Mouse (Mus musculus): ENCODE results near the gene Tshz2. TPM values are rescaled to one million over a fixed set of nuclear protein-coding genes. Genes with fewer than 3 reads are reported as not detected.

Gene Tshz2
- polyA plus RNA-seq, 1 experiment from 2014 or later: 7.6 TPM

DNA sequence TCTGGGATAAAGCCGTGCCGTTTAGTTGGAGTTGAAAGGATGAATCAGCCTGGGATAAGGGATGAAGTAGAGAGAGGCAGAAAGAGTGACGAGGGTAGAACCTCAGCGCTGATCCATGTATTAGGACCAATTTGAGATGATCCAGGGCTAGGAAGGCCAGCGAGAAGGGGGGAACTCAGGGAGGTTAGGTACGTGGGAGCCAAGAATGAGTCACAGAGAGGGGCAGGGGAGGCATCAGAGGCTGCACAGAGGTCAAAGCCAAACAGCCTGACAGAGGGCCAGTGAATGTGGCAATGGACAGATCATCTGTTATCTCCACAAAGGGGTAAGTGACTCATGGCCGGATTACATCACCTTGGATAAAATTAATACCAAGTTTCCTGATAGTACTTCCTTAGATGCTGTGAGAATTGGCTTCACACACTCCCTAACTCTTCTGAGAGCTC, 97.8 kb downstream of the Tshz2 start:
- Histone ChIP-seq H3K4me3 (no peak overlapping the region), H3K27me3 (ENCODE audit: low read depth, poor library complexity, severe bottlenecking) (no peaks in the 10 kb centered on the region), H3K36me3 (no peaks in the 10 kb centered on the region), H3K27ac (no peak overlapping the region), H3K9me3 (replicated peaks) (no peaks in the 10 kb centered on the region), H3K4me1 (peaks cover 29% of the 10 kb centered on the region)
- no peak for DNase-seq (ENCODE audit: low spot score)
- WGBS: 76% methylated on average over 7 of the region's 7 CpGs

DNA sequence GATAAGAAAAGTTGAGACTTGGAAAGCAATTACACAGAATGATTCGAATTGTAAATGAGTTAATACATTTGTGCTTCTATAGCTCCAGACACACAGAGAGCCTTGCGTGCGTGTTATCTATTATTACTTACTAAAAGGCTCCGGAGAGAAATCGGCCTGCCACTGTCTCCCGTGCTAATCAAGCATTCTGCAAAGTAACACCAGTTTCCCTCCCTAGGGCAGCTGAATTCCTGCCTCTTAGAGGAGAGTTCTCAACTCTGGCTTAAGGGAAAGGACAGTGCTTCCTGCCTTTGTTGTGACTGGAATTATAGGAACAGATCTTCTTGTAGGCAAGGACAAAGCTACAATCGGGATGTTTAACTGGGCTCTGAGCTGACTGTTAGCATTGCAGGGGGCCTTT, 101.2 kb downstream of the Tshz2 start:
- peaks cover 24% of the 10 kb centered on the region for H3K4me1 ChIP-seq
- DNase-seq (ENCODE audit: low spot score): no peak
- H3K9me3 ChIP-seq (replicated peaks): no peaks in the 10 kb centered on the region
- H3K4me3 ChIP-seq: no peak overlapping the region
- H3K36me3 ChIP-seq: no peaks in the 10 kb centered on the region
- WGBS: 84% methylated on average over 7 of the region's 7 CpGs
- no peaks in the 10 kb centered on the region for H3K27me3 ChIP-seq (ENCODE audit: low read depth, poor library complexity, severe bottlenecking)
- H3K27ac ChIP-seq: 0 out of 2 replicates have a peak overlapping the region, but pooled peaks have one; percentile 5

DNA sequence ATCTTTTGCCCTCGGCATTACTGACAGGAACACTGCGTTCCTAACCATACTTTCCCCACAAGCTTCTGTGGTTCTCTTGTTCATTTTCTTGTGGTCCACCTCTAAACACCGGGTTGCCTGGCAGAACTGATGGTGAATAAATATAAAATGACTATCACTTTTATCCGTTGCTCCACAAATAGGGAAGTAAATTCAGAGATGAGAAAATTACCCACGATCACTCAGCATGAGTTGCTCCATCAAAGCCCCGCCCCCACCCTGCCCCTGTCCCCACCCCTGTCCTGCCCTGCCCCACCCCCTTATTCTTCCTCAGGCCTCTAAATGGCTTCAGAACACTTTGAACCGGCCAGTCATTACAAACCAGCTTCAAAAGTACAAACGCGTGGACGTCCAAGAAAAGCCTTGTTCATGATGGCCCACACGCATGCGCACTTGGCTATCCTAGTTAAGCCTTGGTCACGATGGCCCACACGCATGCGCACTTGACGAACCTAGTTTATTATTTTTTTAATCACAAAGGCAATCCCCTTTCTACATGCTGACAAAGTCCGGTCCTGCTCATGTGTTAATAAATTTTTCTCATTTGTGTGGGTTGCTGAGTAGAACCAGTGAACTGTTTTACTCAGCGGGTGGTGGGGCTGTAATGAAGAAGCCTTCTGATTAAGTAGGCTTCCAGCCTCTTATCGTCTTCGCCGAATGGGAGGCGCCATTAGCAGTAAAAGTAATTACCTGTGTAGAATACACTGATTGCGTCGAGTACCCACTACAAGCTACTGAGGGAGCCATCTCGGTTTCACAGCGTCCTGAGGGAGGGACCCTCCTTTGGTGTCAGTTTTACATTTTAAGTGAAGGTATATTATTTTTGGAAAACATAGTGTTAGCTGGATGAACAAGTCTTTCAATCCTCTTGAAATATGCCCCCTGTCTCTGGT, 102.9 kb downstream of the Tshz2 start:
- Histone ChIP-seq H3K9me3 (replicated peaks) (no peaks in the 10 kb centered on the region), H3K4me1 (peaks cover 27% of the 10 kb centered on the region), H3K4me3 (no peak overlapping the region), H3K36me3 (no peaks in the 10 kb centered on the region), H3K27ac (no peak overlapping the region), H3K27me3 (ENCODE audit: low read depth, poor library complexity, severe bottlenecking) (no peaks in the 10 kb centered on the region)
- no peak for DNase-seq (ENCODE audit: low spot score)
- WGBS: 84% methylated on average over 26 of the region's 26 CpGs

DNA sequence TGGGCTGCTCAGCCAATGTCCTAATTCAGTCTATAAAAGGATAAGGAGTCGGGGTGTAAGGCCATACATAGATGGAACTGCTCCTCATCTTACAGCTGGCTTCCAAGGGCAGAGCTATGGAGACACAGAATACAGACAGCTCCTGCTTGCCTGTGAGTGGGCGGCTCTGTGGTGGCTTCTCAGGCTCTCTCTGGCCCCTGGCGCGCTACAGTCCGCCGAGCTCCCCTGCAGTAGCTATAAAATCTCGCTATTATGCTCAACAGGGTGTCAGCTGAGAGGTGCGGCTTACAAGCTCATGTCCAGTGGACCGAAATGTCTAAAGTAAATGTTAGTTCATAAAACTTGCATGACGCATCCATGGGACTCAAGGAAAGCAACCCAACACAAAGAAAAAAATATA, 108.2 kb downstream of the Tshz2 start:
- Histone ChIP-seq H3K4me3 (no peak overlapping the region), H3K4me1 (peaks cover 24% of the 10 kb centered on the region), H3K36me3 (no peaks in the 10 kb centered on the region), H3K27ac (no peak overlapping the region), H3K27me3 (ENCODE audit: low read depth, poor library complexity, severe bottlenecking) (no peaks in the 10 kb centered on the region), H3K9me3 (replicated peaks) (no peaks in the 10 kb centered on the region)
- 88% methylated on average over 10 of the region's 10 CpGs for WGBS
- DNase-seq (ENCODE audit: low spot score): no peak

DNA sequence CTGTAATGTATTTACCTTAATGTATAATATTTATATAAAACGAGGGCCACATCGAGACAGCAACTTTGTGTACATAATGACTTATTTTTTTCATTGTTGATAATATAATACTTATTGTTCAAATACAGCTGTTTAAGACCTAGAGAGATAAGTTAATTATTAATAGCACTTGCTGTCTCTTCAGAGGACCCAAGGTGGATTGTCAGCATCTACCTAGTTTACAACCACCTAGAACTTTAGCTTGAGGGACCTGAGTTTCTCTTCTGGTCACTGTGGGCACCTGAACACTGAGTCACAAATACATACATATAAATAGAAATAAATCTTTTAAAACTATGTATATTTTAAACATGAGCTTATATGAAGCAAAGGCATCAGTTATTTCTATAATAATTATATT, 110.0 kb downstream of the Tshz2 start:
- Histone ChIP-seq H3K27ac (no peak overlapping the region), H3K4me3 (no peak overlapping the region), H3K4me1 (peaks cover 33% of the 10 kb centered on the region), H3K36me3 (peaks cover 4% of the 10 kb centered on the region), H3K27me3 (ENCODE audit: low read depth, poor library complexity, severe bottlenecking) (no peaks in the 10 kb centered on the region), H3K9me3 (replicated peaks) (no peaks in the 10 kb centered on the region)
- WGBS: 92% methylated on average over 2 of the region's 2 CpGs
- no peak for DNase-seq (ENCODE audit: low spot score)

DNA sequence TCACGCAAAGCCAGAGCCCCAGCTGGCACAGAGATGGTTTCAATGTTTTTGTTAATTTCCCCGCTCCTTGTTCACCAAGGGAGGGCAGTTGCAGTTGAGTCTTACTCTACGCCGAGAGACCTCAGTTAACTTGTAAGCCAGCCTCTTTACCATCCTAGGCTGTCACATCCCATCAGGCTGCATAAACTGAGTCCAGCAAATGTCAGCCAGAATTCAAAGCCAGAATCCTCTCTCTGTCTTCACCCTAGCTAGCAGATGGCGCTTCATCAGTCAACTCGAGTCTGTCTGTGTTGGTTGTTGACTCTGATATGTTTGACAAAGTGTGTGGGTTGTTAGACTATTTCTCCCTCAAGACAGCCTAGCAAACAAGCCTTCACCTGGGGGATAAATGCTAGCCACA, 110.5 kb downstream of the Tshz2 start:
- H3K36me3 ChIP-seq: peaks cover 7% of the 10 kb centered on the region
- WGBS: 80% methylated on average over 6 of the region's 6 CpGs
- H3K9me3 ChIP-seq (replicated peaks): no peaks in the 10 kb centered on the region
- H3K27me3 ChIP-seq (ENCODE audit: low read depth, poor library complexity, severe bottlenecking): no peaks in the 10 kb centered on the region
- no peak for DNase-seq (ENCODE audit: low spot score)
- H3K27ac ChIP-seq: no peak overlapping the region; the same call in 1 of the 2 replicates
- H3K4me3 ChIP-seq: no peak overlapping the region
- peaks cover 33% of the 10 kb centered on the region for H3K4me1 ChIP-seq

DNA sequence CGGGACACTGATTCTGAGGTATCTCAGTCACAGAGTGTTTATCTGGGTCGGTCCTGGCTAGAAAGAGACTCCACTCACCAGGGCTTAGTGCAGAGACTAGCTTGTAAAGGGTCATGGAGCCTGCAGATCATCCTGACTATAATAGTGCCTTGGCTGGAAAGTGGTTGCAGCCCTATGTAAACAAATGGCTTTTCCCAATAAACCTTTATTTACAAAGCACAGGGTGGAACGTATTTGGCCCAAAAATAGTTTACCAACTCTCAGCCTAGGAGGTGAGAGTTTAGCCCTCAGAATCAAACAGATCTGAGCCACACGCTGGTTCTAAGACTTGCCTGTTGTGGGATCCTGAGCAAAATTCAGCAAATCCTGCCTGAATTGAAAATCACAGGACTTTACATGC, 111.1 kb downstream of the Tshz2 start:
- DNase-seq (ENCODE audit: low spot score): no peak
- Histone ChIP-seq H3K27ac (no peak overlapping the region), H3K36me3 (peaks cover 7% of the 10 kb centered on the region), H3K4me3 (no peak overlapping the region), H3K27me3 (ENCODE audit: low read depth, poor library complexity, severe bottlenecking) (no peaks in the 10 kb centered on the region), H3K4me1 (peaks cover 33% of the 10 kb centered on the region), H3K9me3 (replicated peaks) (no peaks in the 10 kb centered on the region)
- 58% methylated on average over 4 of the region's 4 CpGs for WGBS

DNA sequence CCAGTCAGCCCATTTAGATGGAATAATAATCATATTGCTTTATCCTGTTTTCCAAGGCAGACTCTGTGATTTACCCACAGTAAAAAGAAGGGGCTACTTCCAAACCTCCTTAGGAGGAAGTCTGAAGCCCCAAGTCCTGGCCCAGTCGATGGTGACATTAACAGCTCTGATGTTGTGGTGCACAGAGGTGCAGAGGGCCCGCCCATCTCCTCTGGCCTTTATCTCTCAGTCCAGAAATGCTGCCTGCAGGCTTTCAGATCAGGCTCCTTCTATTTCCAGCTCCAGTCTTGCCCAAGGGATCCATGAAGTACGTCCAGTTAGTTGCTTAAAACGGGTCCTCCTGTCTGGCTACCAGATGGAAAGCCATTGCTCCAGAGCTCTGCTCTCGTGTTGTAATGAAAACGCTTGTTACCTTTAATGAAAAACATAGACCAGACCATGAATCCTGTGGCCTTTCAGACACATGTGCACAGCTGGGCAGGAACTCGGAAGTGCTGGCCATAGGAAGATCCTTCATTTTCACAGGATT, 114.4 kb downstream of the Tshz2 start:
- DNase-seq (ENCODE audit: low spot score): no peak
- Histone ChIP-seq H3K4me3 (no peak overlapping the region), H3K27ac (peak overlapping the region; percentile 25; the same call in 1 of the 2 replicates), H3K9me3 (replicated peaks) (no peaks in the 10 kb centered on the region), H3K36me3 (peaks cover 7% of the 10 kb centered on the region), H3K27me3 (ENCODE audit: low read depth, poor library complexity, severe bottlenecking) (no peaks in the 10 kb centered on the region), H3K4me1 (peaks cover 49% of the 10 kb centered on the region)
- WGBS: 47% methylated on average over 7 of the region's 7 CpGs

DNA sequence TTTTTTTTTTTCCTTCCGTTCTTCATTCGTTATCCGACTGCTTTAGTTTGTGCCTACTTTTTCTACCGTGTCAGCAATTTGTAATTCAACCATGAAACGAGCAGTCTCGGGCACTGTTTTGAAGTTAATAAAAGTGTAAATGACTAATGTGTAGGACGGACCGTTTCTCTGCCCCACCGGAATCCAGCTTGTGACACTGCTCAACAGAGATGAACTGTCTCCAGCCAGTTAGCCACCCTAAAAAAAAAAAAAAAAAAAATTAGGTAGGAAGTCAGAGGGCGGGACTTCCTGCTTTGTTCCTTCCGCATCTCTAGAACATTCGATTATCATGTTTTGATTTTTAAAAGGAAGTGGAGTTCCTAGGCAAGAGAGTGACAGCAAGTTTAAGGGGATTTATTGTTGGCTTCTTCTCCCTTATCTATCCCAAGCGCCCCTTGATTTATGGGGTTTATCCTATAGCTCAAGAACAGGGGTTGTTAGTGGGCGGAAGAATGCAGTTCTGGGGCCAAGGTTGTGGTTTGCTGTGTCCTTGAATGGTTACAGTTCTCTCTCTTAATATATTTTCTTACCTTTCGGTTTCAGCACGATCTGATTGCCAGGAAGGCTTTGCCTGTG, 116.6 kb downstream of the Tshz2 start:
- WGBS: 77% methylated on average over 16 of the region's 16 CpGs
- Histone ChIP-seq H3K4me1 (peaks cover 52% of the 10 kb centered on the region), H3K36me3 (peaks cover 7% of the 10 kb centered on the region), H3K27ac (peak overlapping the region; percentile 72; the same call in 1 of the 2 replicates), H3K27me3 (ENCODE audit: low read depth, poor library complexity, severe bottlenecking) (no peaks in the 10 kb centered on the region), H3K9me3 (replicated peaks) (no peaks in the 10 kb centered on the region), H3K4me3 (no peak overlapping the region)
- DNase-seq (ENCODE audit: low spot score): no peak

DNA sequence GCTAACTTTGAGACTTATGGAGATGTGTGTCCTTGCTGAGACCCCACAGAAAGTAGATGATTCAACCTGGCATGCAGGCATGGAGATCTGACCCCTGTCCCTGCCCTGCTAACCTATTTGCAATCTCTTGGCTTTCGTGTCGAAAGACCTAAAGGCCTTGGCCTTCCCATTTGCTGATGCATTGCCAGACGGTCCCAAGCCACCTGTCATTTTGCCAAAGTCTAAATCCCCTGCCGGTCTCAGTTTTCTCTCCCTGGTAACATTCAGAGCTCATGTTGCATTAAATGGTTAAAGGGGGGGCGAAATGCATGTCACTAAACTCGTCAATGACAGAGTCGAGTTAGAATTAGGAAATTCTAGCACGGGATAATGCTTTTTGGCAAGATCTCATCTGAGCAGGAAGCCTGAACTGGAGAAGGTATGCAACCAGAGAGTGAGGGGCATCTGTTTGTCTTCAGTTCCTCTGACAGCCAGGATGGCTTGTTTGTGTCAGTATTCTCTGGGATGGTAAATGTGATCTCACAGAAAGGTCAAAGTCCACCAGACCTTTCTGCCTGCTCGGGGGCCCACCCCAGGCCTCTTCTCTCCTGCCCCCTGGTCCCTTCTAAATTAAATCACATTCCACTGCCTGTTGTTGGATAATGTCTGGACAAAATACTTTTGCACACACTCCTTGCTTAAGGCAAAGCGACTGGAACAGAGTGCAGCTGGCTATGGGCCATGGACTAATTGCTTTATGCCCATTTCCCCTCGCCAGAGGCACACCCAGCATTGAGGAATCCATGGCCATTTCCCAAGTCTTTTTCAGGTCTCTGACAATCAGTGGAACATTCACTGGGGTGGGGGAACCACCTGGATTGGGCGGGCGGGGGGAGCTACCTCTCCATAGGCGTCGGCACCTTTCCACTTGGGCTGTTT, 118.0 kb downstream of the Tshz2 start:
- DNase-seq (ENCODE audit: low spot score): peak; percentile 39
- peaks cover 61% of the 10 kb centered on the region for H3K4me1 ChIP-seq
- H3K27me3 ChIP-seq (ENCODE audit: low read depth, poor library complexity, severe bottlenecking): no peaks in the 10 kb centered on the region
- peak overlapping the region; percentile 72 for H3K27ac ChIP-seq
- peaks cover 7% of the 10 kb centered on the region for H3K36me3 ChIP-seq
- H3K9me3 ChIP-seq (replicated peaks): no peaks in the 10 kb centered on the region
- no peak overlapping the region for H3K4me3 ChIP-seq
- 19% methylated on average over 15 of the region's 15 CpGs for WGBS

DNA sequence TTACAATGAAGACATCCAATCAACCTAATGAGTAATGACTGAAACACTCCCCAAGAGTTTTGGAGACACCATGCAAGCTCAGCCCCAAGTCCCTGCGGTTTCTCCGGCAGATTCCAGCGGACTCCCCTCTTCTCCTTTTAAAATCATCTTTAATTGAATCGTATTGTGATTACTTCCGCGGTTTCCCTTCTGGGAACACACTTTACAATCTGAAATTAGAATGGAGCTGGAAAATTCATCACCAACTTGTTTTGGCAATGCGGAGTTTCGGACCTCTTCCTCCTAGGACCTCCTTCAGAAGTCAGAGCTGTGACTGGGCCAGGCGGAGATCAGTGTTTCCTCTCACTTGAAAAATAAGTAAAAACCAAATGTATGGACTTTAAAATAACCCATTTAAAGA, 119.3 kb downstream of the Tshz2 start:
- peaks cover 55% of the 10 kb centered on the region for H3K4me1 ChIP-seq
- H3K4me3 ChIP-seq: no peak overlapping the region
- no peak overlapping the region for H3K27ac ChIP-seq
- DNase-seq (ENCODE audit: low spot score): no peak
- WGBS: 90% methylated on average over 9 of the region's 9 CpGs
- H3K27me3 ChIP-seq (ENCODE audit: low read depth, poor library complexity, severe bottlenecking): no peaks in the 10 kb centered on the region
- H3K9me3 ChIP-seq (replicated peaks): no peaks in the 10 kb centered on the region
- H3K36me3 ChIP-seq: peaks cover 7% of the 10 kb centered on the region

DNA sequence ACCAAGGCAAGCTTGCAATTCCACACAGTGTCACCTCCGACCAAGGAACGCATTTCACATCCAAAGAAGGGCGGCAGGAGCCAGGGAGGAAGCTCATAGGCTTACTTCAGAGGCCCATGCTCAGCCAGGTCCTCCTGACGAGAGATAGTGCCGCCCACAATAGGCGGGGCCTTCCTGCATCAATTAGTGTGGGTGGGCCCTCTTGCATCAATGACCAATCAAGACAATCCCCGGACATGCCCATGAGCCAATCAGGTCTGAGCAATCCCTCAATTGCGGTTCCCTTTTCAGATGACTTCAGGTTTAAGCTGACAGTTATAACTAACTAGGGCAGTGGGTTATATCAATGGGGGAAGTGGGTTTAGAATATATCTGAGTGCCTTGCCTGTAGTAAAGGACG, 120.6 kb downstream of the Tshz2 start:
- Histone ChIP-seq H3K4me1 (peaks cover 64% of the 10 kb centered on the region), H3K9me3 (replicated peaks) (no peaks in the 10 kb centered on the region), H3K36me3 (no peaks in the 10 kb centered on the region), H3K27ac (no peak overlapping the region), H3K4me3 (no peak overlapping the region), H3K27me3 (ENCODE audit: low read depth, poor library complexity, severe bottlenecking) (no peaks in the 10 kb centered on the region)
- WGBS: 86% methylated on average over 9 of the region's 9 CpGs
- DNase-seq (ENCODE audit: low spot score): no peak

Measured in limb, embryonic 10.5 days (tissue).